Mouse (Mus musculus) kidney, postnatal 0 days (tissue): ENCODE measurements around the gene Foxm1. TPM values are rescaled to one million over a fixed set of nuclear protein-coding genes. Genes with fewer than 3 reads are reported as not detected.

Experiments used
- ATAC-seq: fragments of 200-750 bp; cut with Nextera tagmentation; replicated peaks from 2 replicates; pipeline ENCODE4 v1.8.0; 2017; ENCODE audit warnings: low read depth, moderate number of reproducible peaks, moderate TSS enrichment, moderate library complexity; ENCODE audit not compliant: low FRiP score
- DNase-seq: peaks from one replicate; pipeline ENCODE4 v3.0.0-alpha.2; 2016; ENCODE audit warnings: low spot score
- H3K27ac ChIP-seq: fragments of 300-500 bp; sonication (generic); 2 replicates; pipeline ENCODE4 v1.5.1; 2014; ENCODE audit warnings: mild to moderate bottlenecking
- H3K27me3 ChIP-seq: fragments of 300-500 bp; sonication (generic); 2 replicates; pipeline ENCODE4 v1.6.1; 2014; ENCODE audit warnings: low read length, mixed read lengths; ENCODE audit not compliant: insufficient read depth
- H3K36me3 ChIP-seq: fragments of 300-500 bp; sonication (generic); 2 replicates; pipeline ENCODE4 v1.6.1; 2014; ENCODE audit warnings: low read length, mixed read lengths; ENCODE audit not compliant: insufficient read depth
- H3K4me1 ChIP-seq: fragments of 300-500 bp; sonication (generic); replicated peaks from 2 replicates; pipeline ENCODE4 v1.6.1; 2014; ENCODE audit warnings: antibody characterized with exemption, low read length, mixed read lengths; ENCODE audit not compliant: insufficient read depth
- H3K4me2 ChIP-seq: fragments of 300-500 bp; sonication (generic); 2 replicates; pipeline ENCODE4 v1.6.1; 2014; ENCODE audit warnings: mild to moderate bottlenecking, low read length, moderate library complexity, mixed read lengths
- H3K4me3 ChIP-seq: fragments of 300-500 bp; sonication (generic); replicated peaks from 2 replicates; pipeline ENCODE4 v1.5.1; 2014; ENCODE audit warnings: low read depth, low read length
- H3K9ac ChIP-seq: fragments of 300-500 bp; sonication (generic); 2 replicates; pipeline ENCODE4 v1.6.1; 2014; ENCODE audit warnings: low read depth, low read length
- H3K9me3 ChIP-seq: fragments of 300-500 bp; sonication (generic); replicated peaks from 2 replicates; pipeline ENCODE4 v1.6.1; 2016; ENCODE audit warnings: low read length, inconsistent platforms, mixed read lengths
- CTCF ChIP-seq: IDR thresholded peaks from 2 replicates; pipeline ENCODE4 v1.5.1; 2016; ENCODE audit warnings: antibody characterized with exemption, low read depth, mild to moderate bottlenecking, moderate library complexity
- WGBS: fragments of 180-500 bp; shearing (Covaris S2); extraction: QIAGEN DNeasy Blood & Tissue Kit; methylation state at CpG from one replicate; pipeline ENCODE4 v1.1.7; 2014; 5-methylcytosine and 5-hydroxymethylcytosine counted together
- polyA plus RNA-seq: library from polyadenylated mRNA; unstranded; fragments of >200 nt; fragmentation: Nextera tagmentation; extraction: Ambion mirVana; gene quantifications from 2 replicates; pipeline ENCODE4 v1.2.1, GENCODE M21; 2015

Gene Foxm1
- polyA plus RNA-seq, 1 experiment from 2014 or later, result 11.8 TPM

GRCm38 (mm10) chr6:128355201-128355681, 7.5 kb upstream of the Foxm1 start:
- Histone ChIP-seq H3K4me1 (peaks cover 9% of the 10 kb centered on the region; the same call in 1 of the 2 replicates), H3K4me2 (peak overlapping the region; percentile 68), H3K4me3 (peak overlapping the region; percentile 73), H3K36me3 (peaks cover 10% of the 10 kb centered on the region; the same call in 1 of the 2 replicates), H3K27ac (peak overlapping the region; percentile 81), H3K27me3 (no peaks in the 10 kb centered on the region), H3K9me3 (no peaks in the 10 kb centered on the region), H3K9ac (peak overlapping the region; percentile 72)
- WGBS, result under 1% methylated on average over 28 of the region's 28 CpGs
- DNase-seq (peak; percentile 66), ATAC-seq (peak; percentile 70)
- no peak for TF ChIP-seq CTCF

- TF ChIP-seq CTCF, result no peak; the same call in 1 of the 2 replicates
- H3K27ac ChIP-seq, result peak within 1 kb of the TSS; percentile 81
- H3K4me1 ChIP-seq, result peaks cover 9% of the 10 kb centered on the region; the same call in 1 of the 2 replicates
- no peaks in the 10 kb centered on the region for H3K9me3 ChIP-seq
- no peaks in the 10 kb centered on the region for H3K27me3 ChIP-seq
- peak within 1 kb of the TSS; percentile 73 for H3K4me3 ChIP-seq
- DNase-seq (peak; percentile 98), ATAC-seq (peak; percentile 98)
- peak within 1 kb of the TSS; percentile 68 for H3K4me2 ChIP-seq
- under 1% methylated on average over 41 of the region's 42 CpGs for WGBS
- H3K36me3 ChIP-seq, result peaks cover 10% of the 10 kb centered on the region; the same call in 1 of the 2 replicates
- H3K9ac ChIP-seq, result peak within 1 kb of the TSS; percentile 72
Measured at GRCm38 (mm10) chr6:128355726-128356416, 6.9 kb upstream of the Foxm1 start, which contains the start of gene Tulp3. Gene Tulp3 (minus strand): TSS chr6:128355851.

GRCm38 (mm10) chr6:128358999-128359398, 3.8 kb upstream of the Foxm1 start:
- H3K36me3 ChIP-seq, result peaks cover 7% of the 10 kb centered on the region; the same call in 1 of the 2 replicates
- no peak overlapping the region for H3K27ac ChIP-seq
- no peaks in the 10 kb centered on the region for H3K27me3 ChIP-seq
- peak; percentile 89 for TF ChIP-seq CTCF
- no peak overlapping the region for H3K4me2 ChIP-seq
- H3K9ac ChIP-seq, result no peak overlapping the region
- no peak overlapping the region for H3K4me3 ChIP-seq
- ATAC-seq, result no peak
- peaks cover 15% of the 10 kb centered on the region; the same call in 1 of the 2 replicates for H3K4me1 ChIP-seq
- WGBS, result 23% methylated on average over 2 of the region's 2 CpGs
- DNase-seq, result peak; percentile 74
- no peaks in the 10 kb centered on the region for H3K9me3 ChIP-seq

GRCm38 (mm10) chr6:128361901-128362300, 866 bp upstream of the Foxm1 start:
- Histone ChIP-seq H3K27ac (peak overlapping the region; percentile 93), H3K9ac (peak overlapping the region; percentile 93), H3K9me3 (no peaks in the 10 kb centered on the region), H3K4me1 (0 out of 2 replicates have a peak, but pooled peaks cover 8% of the 10 kb centered on the region), H3K4me2 (peak overlapping the region; percentile 87), H3K27me3 (no peaks in the 10 kb centered on the region), H3K36me3 (peaks cover 7% of the 10 kb centered on the region), H3K4me3 (peak overlapping the region; percentile 85)
- WGBS, result 16% methylated on average over 9 of the region's 9 CpGs
- TF ChIP-seq CTCF, result no peak
- no peak for ATAC-seq
- no peak for DNase-seq

- peak; percentile 42 for ATAC-seq
- Histone ChIP-seq H3K27ac (peak overlapping the region; percentile 93), H3K27me3 (no peaks in the 10 kb centered on the region), H3K9me3 (no peaks in the 10 kb centered on the region), H3K4me1 (0 out of 2 replicates have a peak, but pooled peaks cover 8% of the 10 kb centered on the region), H3K36me3 (peaks cover 18% of the 10 kb centered on the region), H3K4me3 (peak overlapping the region; percentile 85), H3K9ac (peak overlapping the region; percentile 93), H3K4me2 (peak overlapping the region; percentile 87)
- no peak for TF ChIP-seq CTCF
- 2% methylated on average over 46 of the region's 46 CpGs for WGBS
- DNase-seq, result peak; percentile 41
Measured at GRCm38 (mm10) chr6:128363007-128363825, 449 bp downstream of the Foxm1 start.

GRCm38 (mm10) chr6:128364721-128365120, 2.0 kb downstream of the Foxm1 start:
- Histone ChIP-seq H3K9ac (no peak overlapping the region), H3K36me3 (peaks cover 19% of the 10 kb centered on the region), H3K27me3 (no peaks in the 10 kb centered on the region), H3K4me3 (no peak overlapping the region), H3K27ac (no peak overlapping the region), H3K4me1 (0 out of 2 replicates have a peak, but pooled peaks cover 8% of the 10 kb centered on the region), H3K9me3 (no peaks in the 10 kb centered on the region), H3K4me2 (no peak overlapping the region)
- WGBS, result 80% methylated on average over 6 of the region's 6 CpGs
- no peak for TF ChIP-seq CTCF
- ATAC-seq, result no peak
- no peak for DNase-seq
